Mouse (Mus musculus) Patski (cell line): Measurements from ENCODE around the gene Mfsd2a. TPM values are rescaled to one million over a fixed set of nuclear protein-coding genes. Genes with fewer than 3 reads are reported as not detected.

ENCODE experiments used
- ATAC-seq: fragments of 100-300 bp; one replicate; pipeline ENCODE4 v1.8.0; 2021
- CTCF ChIA-PET: fragments of 350-600 bp; sonication (Branson Sonifier 250); formaldehyde crosslinking; loops from one replicate; lab custom pipeline; 2022; ENCODE audit warnings: inconsistent platforms; lab: Charles Lee
- POLR2A ChIA-PET: fragments of 350-600 bp; sonication (Branson Sonifier 250); formaldehyde crosslinking; loops from one replicate; lab custom pipeline; 2022; ENCODE audit warnings: antibody characterized with exemption, inconsistent platforms; lab: Charles Lee
- DNase-seq: peaks from one replicate; pipeline ENCODE4 v3.0.0-alpha.2; 2011; ENCODE audit warnings: low read depth, low spot score
- H3K27me3 ChIP-seq: fragments of 371-371 bp; one replicate; pipeline ENCODE4 v1.5.1; 2021
- CTCF ChIP-seq: fragments of 100-300 bp; IDR thresholded peaks from one replicate; pipeline ENCODE4 v1.5.1; 2021
- in situ Hi-C: fragments of 300-500 bp; cut with MboI; formaldehyde crosslinking; loops from 3 replicates; pipeline ENCODE4 v1.11.1; 2018; ENCODE audit warnings: low pct_unique_long_range_greater_than_20kb, mixed read lengths
- polyA plus RNA-seq: library from polyadenylated mRNA; unstranded; gene quantifications from one replicate; pipeline ENCODE4 v1.2.3, GENCODE M21; 2021

The Mfsd2a gene
- polyA plus RNA-seq = 0.08 TPM

- no peaks in the 10 kb centered on the region for H3K27me3 ChIP-seq
- ChIA-PET POLR2A (no interaction called here), CTCF (no interaction called here)
- ATAC-seq (no peak), DNase-seq (no peak)
- in situ Hi-C loops = no loop called here
- no peak for TF ChIP-seq CTCF
These were observed at the start of gene Mfsd2a for GRCm38 (mm10) chr4:122961100-122961567. Gene Mfsd2a, minus strand, starts transcription at chr4:122961188.

GRCm38 (mm10) chr4:123005054-123005966 lies 44.3 kb upstream of the Mfsd2a start:
- DNase-seq = no peak
- ChIA-PET CTCF (no interaction called here), POLR2A (no interaction called here)
- no peak for ATAC-seq
- TF ChIP-seq CTCF = no peak
- H3K27me3 ChIP-seq = no peaks in the 10 kb centered on the region
- in situ Hi-C loops = no loop called here

- H3K27me3 ChIP-seq = peaks cover 12% of the 10 kb centered on the region
- DNase-seq (no peak), ATAC-seq (no peak)
- ChIA-PET CTCF (interaction anchor here (0.9 kb wide), 1 partner anchor 15 kb away, joined by 3 read pairs; no protein-coding TSS in a partner anchor), POLR2A (no interaction called here)
- in situ Hi-C loops = no loop called here
- TF ChIP-seq CTCF = no peak
These were observed 39.8 kb upstream of the Mfsd2a start for GRCm38 (mm10) chr4:123000617-123001342.

- no peak for TF ChIP-seq CTCF
- ChIA-PET POLR2A (no interaction called here), CTCF (interaction anchor here (0.9 kb wide), 1 partner anchor 16 kb away, joined by 3 read pairs; no protein-coding TSS in a partner anchor)
- DNase-seq = no peak
- in situ Hi-C loops = no loop called here
- no peak for ATAC-seq
- peaks cover 12% of the 10 kb centered on the region for H3K27me3 ChIP-seq
These were observed 39.1 kb upstream of the Mfsd2a start for GRCm38 (mm10) chr4:123000130-123000529.

GRCm38 (mm10) chr4:122999263-122999691 lies 38.3 kb upstream of the Mfsd2a start:
- CTCF ChIA-PET = no interaction called here
- no peak for TF ChIP-seq CTCF
- in situ Hi-C loops = loop anchor here (5.0 kb wide), 1 partner anchor 83 kb away; no protein-coding TSS in a partner anchor
- POLR2A ChIA-PET = interaction anchor here (1.0 kb wide), 1 partner anchor 71 kb away, joined by 3 read pairs; no protein-coding TSS in a partner anchor
- ATAC-seq = no peak
- no peak for DNase-seq
- peaks cover 12% of the 10 kb centered on the region for H3K27me3 ChIP-seq

GRCm38 (mm10) chr4:122998537-122999262 lies 37.7 kb upstream of the Mfsd2a start:
- peaks cover 12% of the 10 kb centered on the region for H3K27me3 ChIP-seq
- in situ Hi-C loops = loop anchor here (5.0 kb wide), 1 partner anchor 84 kb away; no protein-coding TSS in a partner anchor
- ChIA-PET CTCF (no interaction called here), POLR2A (interaction anchor here (1.0 kb wide), 1 partner anchor 72 kb away, joined by 3 read pairs; no protein-coding TSS in a partner anchor)
- ATAC-seq = no peak
- DNase-seq = no peak
- TF ChIP-seq CTCF = no peak

GRCm38 (mm10) chr4:122996618-122997381 lies 35.8 kb upstream of the Mfsd2a start:
- no peak for ATAC-seq
- POLR2A ChIA-PET = no interaction called here
- CTCF ChIA-PET = interaction anchor here (1.1 to 2.6 kb wide), 3 partner anchors 60 to 85 kb away, joined by 3 to 22 read pairs (median 3); no protein-coding TSS in a partner anchor
- TF ChIP-seq CTCF = no peak
- in situ Hi-C loops = loop anchor here (5.0 kb wide), 1 partner anchor 86 kb away; no protein-coding TSS in a partner anchor
- no peak for DNase-seq
- peaks cover 12% of the 10 kb centered on the region for H3K27me3 ChIP-seq

- in situ Hi-C loops = loop anchor here (5.0 kb wide), 1 partner anchor 86 kb away; no protein-coding TSS in a partner anchor
- POLR2A ChIA-PET = no interaction called here
These were observed 35.2 kb upstream of the Mfsd2a start for GRCm38 (mm10) chr4:122996221-122996617.

More at GRCm38 (mm10) chr4:122996221-122996617, 35.2 kb upstream of the Mfsd2a start:
- peaks cover 12% of the 10 kb centered on the region for H3K27me3 ChIP-seq
- TF ChIP-seq CTCF = no peak
- ATAC-seq (peak; percentile 29), DNase-seq (no peak)
- CTCF ChIA-PET = interaction anchor here (1.1 to 2.6 kb wide), 5 partner anchors 11 to 86 kb away, joined by 3 to 22 read pairs (median 6); partner anchors contain the start of gene Trit1
